Mouse (Mus musculus): ENCODE data around the gene Agfg1. TPM values are rescaled to one million over a fixed set of nuclear protein-coding genes. Genes with fewer than 3 reads are reported as not detected.
"Not testable (repeated sequence)": the region's sequence is repeated elsewhere in the genome, so short reads cannot be mapped to it uniquely, and the experiment has no call there.

Gene Agfg1
- polyA plus RNA-seq, 1 experiment from 2014 or later = 25.2 TPM

- no peaks in the 10 kb centered on the region; the same call in 1 of the 2 replicates for H3K9me3 ChIP-seq
- ATAC-seq (replicated peaks) = no peak
- no peaks in the 10 kb centered on the region for H3K36me3 ChIP-seq (replicated peaks)
- H3K27ac ChIP-seq = no peak overlapping the region
- no peak overlapping the region for H3K4me3 ChIP-seq
- H3K4me2 ChIP-seq = no peak overlapping the region
- H3K4me1 ChIP-seq = no peaks in the 10 kb centered on the region
- 92% methylated on average over 5 of the region's 5 CpGs for WGBS
- H3K27me3 ChIP-seq (replicated peaks) = no peaks in the 10 kb centered on the region
- no peak overlapping the region for H3K9ac ChIP-seq
Measured at GRCm38 (mm10) chr1:82938666-82939065, 99.4 kb downstream of the Agfg1 start.

GRCm38 (mm10) chr1:82942505-82942904 lies 103.2 kb downstream of the Agfg1 start:
- H3K4me2 ChIP-seq; H3K4me1 ChIP-seq; H3K27me3 ChIP-seq (replicated peaks); H3K9me3 ChIP-seq; H3K9ac ChIP-seq; H3K36me3 ChIP-seq (replicated peaks); H3K27ac ChIP-seq; ATAC-seq (replicated peaks); H3K4me3 ChIP-seq: not testable (repeated sequence)
- 99% methylated on average over 2 of the region's 2 CpGs for WGBS

- H3K4me3 ChIP-seq; H3K9me3 ChIP-seq; H3K36me3 ChIP-seq (replicated peaks); H3K27ac ChIP-seq; H3K4me1 ChIP-seq; H3K4me2 ChIP-seq; ATAC-seq (replicated peaks); H3K9ac ChIP-seq; H3K27me3 ChIP-seq (replicated peaks): not testable (repeated sequence)
- whole genome bisulfite sequencing = no CpG with 5 or more reads among the region's 6 CpGs
Measured at GRCm38 (mm10) chr1:82943295-82943694, 104.0 kb downstream of the Agfg1 start, which contains the start of gene A030003K21Rik. A030003K21Rik (minus strand) TSS chr1:82943388.

- not testable (repeated sequence) for ATAC-seq (replicated peaks); H3K36me3 ChIP-seq (replicated peaks); H3K9ac ChIP-seq; H3K4me1 ChIP-seq; H3K4me3 ChIP-seq; H3K9me3 ChIP-seq; H3K27ac ChIP-seq; H3K4me2 ChIP-seq; H3K27me3 ChIP-seq (replicated peaks)
- WGBS = 100% methylated on average over 2 of the region's 2 CpGs
Measured at GRCm38 (mm10) chr1:82946029-82946428, 106.7 kb downstream of the Agfg1 start.

- Histone ChIP-seq H3K27ac (no peak overlapping the region), H3K4me1 (no peaks in the 10 kb centered on the region), H3K36me3 (replicated peaks) (no peaks in the 10 kb centered on the region), H3K9me3 (no peaks in the 10 kb centered on the region), H3K4me2 (no peak overlapping the region), H3K9ac (no peak overlapping the region), H3K27me3 (replicated peaks) (no peaks in the 10 kb centered on the region), H3K4me3 (no peak overlapping the region)
- ATAC-seq (replicated peaks) = no peak
- 90% methylated on average over 2 of the region's 2 CpGs for WGBS
Measured at GRCm38 (mm10) chr1:82948601-82949000, 109.3 kb downstream of the Agfg1 start.

Small RNAs within 50 kb of the gene (microRNA-seq; reads per million reads assigned to microRNA genes)
- gene Gm22396 = 0.92 reads per million

Other genes with a start within 250 kb of the Agfg1 start
- 394 and 397 TPM in 2 replicates for gene Mff, start 114.6 kb upstream of the Agfg1 start, polyA plus RNA-seq (2015; fragmentation: Nextera tagmentation; extraction: Ambion mirVana)
- 0.27 TPM in 1 of 2 replicates, not detected in the other for gene Tm4sf20, start 71.0 kb upstream of the Agfg1 start, polyA plus RNA-seq (2015; fragmentation: Nextera tagmentation; extraction: Ambion mirVana)
- not detected in 2 replicates for gene Gm47791, start 68.2 kb upstream of the Agfg1 start, polyA plus RNA-seq (2015; fragmentation: Nextera tagmentation; extraction: Ambion mirVana)
- gene A030005L19Rik, start 73.8 kb downstream of the Agfg1 start, polyA plus RNA-seq (2015; fragmentation: Nextera tagmentation; extraction: Ambion mirVana) = 0.43 TPM in 1 of 2 replicates, not detected in the other
- gene A030014E15Rik, start 85.4 kb downstream of the Agfg1 start, polyA plus RNA-seq (2015; fragmentation: Nextera tagmentation; extraction: Ambion mirVana) = not detected in 2 replicates
- not detected in 2 replicates for gene Gm6217, start 91.9 kb downstream of the Agfg1 start, polyA plus RNA-seq (2015; fragmentation: Nextera tagmentation; extraction: Ambion mirVana)
- not detected in 2 replicates for gene A030003K21Rik, start 103.9 kb downstream of the Agfg1 start, polyA plus RNA-seq (2015; fragmentation: Nextera tagmentation; extraction: Ambion mirVana)
- gene Gm7544, start 116.5 kb downstream of the Agfg1 start, polyA plus RNA-seq (2015; fragmentation: Nextera tagmentation; extraction: Ambion mirVana) = not detected in 2 replicates
- not detected in 2 replicates for gene Gm47955, start 120.8 kb downstream of the Agfg1 start, polyA plus RNA-seq (2015; fragmentation: Nextera tagmentation; extraction: Ambion mirVana)
- not detected in 2 replicates for gene Gm47959, start 161.1 kb downstream of the Agfg1 start, polyA plus RNA-seq (2015; fragmentation: Nextera tagmentation; extraction: Ambion mirVana)
- 0.87 and 0.94 TPM in 2 replicates for gene Slc19a3, start 199.0 kb downstream of the Agfg1 start, polyA plus RNA-seq (2015; fragmentation: Nextera tagmentation; extraction: Ambion mirVana)
- gene Krtap28-10, start 203.0 kb downstream of the Agfg1 start, polyA plus RNA-seq (2015; fragmentation: Nextera tagmentation; extraction: Ambion mirVana) = not detected in 2 replicates
- not detected in 2 replicates for gene Gm47969, start 205.4 kb downstream of the Agfg1 start, polyA plus RNA-seq (2015; fragmentation: Nextera tagmentation; extraction: Ambion mirVana)
- gene A030005K14Rik, start 219.9 kb downstream of the Agfg1 start, polyA plus RNA-seq (2015; fragmentation: Nextera tagmentation; extraction: Ambion mirVana) = not detected in 2 replicates
- gene Krtap28-13, start 221.4 kb downstream of the Agfg1 start, polyA plus RNA-seq (2015; fragmentation: Nextera tagmentation; extraction: Ambion mirVana) = not detected in 2 replicates